Mouse (Mus musculus): ENCODE measurements around the gene Pigk. TPM values are rescaled to one million over a fixed set of nuclear protein-coding genes. Genes with fewer than 3 reads are reported as not detected.

Pigk gene
- polyA plus RNA-seq, 1 experiment from 2014 or later: 41.0 TPM

DNA sequence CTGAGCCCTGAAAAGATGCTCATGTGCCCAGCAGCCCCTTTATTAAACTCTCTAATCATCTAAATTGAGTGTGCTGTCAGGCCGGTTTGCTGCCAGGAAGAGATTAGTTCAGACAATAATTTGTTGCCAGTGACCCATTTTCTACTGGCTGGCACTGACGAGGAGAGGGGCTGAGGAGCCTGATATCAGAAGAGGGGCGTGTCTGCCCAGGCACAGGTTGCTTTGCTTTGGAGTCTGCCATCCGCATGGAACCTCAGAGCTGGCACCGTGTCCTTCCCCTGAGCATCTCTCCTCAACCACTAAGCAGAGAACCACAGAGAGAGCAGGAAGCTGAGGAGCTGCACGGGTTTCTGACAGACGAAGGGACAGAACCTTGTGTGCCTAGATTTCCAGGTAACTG, 174.2 kb downstream of the Pigk start:
- no peaks in the 10 kb centered on the region for H3K4me1 ChIP-seq

GRCm38 (mm10) chr3:152894935-152895334, 181.0 kb downstream of the Pigk start:
- Histone ChIP-seq H3K9me3 (no peaks in the 10 kb centered on the region), H3K27ac (no peak overlapping the region), H3K9ac (no peak overlapping the region), H3K4me2 (no peak overlapping the region), H3K36me3 (no peaks in the 10 kb centered on the region), H3K4me1 (no peaks in the 10 kb centered on the region), H3K27me3 (replicated peaks) (no peaks in the 10 kb centered on the region), H3K4me3 (replicated peaks) (no peak overlapping the region)
- ATAC-seq (ENCODE audit: insufficient read depth, low FRiP score, low read depth): no peak
- WGBS: 38% methylated on average over 4 of the region's 4 CpGs

More for the DNA sequence above, 174.2 kb downstream of the Pigk start:
- H3K27ac ChIP-seq: no peak overlapping the region
- 69% methylated on average over 7 of the region's 7 CpGs for WGBS
- no peaks in the 10 kb centered on the region for H3K36me3 ChIP-seq
- ATAC-seq (ENCODE audit: insufficient read depth, low FRiP score, low read depth): no peak
- no peak overlapping the region for H3K4me3 ChIP-seq (replicated peaks)
- no peaks in the 10 kb centered on the region for H3K27me3 ChIP-seq (replicated peaks)
- H3K9ac ChIP-seq: no peak overlapping the region
- no peaks in the 10 kb centered on the region for H3K9me3 ChIP-seq
- H3K4me2 ChIP-seq: no peak overlapping the region

GRCm38 (mm10) chr3:152896111-152896510, 182.2 kb downstream of the Pigk start:
- no peaks in the 10 kb centered on the region for H3K9me3 ChIP-seq
- no peak overlapping the region for H3K27ac ChIP-seq
- H3K4me2 ChIP-seq: no peak overlapping the region
- ATAC-seq (ENCODE audit: insufficient read depth, low FRiP score, low read depth): no peak
- no peak overlapping the region for H3K4me3 ChIP-seq (replicated peaks)
- no peaks in the 10 kb centered on the region for H3K4me1 ChIP-seq
- no peaks in the 10 kb centered on the region for H3K36me3 ChIP-seq
- H3K27me3 ChIP-seq (replicated peaks): no peaks in the 10 kb centered on the region
- WGBS: 71% methylated on average over 3 of the region's 3 CpGs
- H3K9ac ChIP-seq: no peak overlapping the region

GRCm38 (mm10) chr3:152897196-152897595, 183.3 kb downstream of the Pigk start:
- no peaks in the 10 kb centered on the region for H3K36me3 ChIP-seq
- H3K9ac ChIP-seq: no peak overlapping the region
- ATAC-seq (ENCODE audit: insufficient read depth, low FRiP score, low read depth): no peak
- no peak overlapping the region for H3K27ac ChIP-seq
- WGBS: 80% methylated on average over 5 of the region's 5 CpGs
- no peaks in the 10 kb centered on the region for H3K4me1 ChIP-seq
- no peaks in the 10 kb centered on the region for H3K9me3 ChIP-seq
- H3K4me2 ChIP-seq: no peak overlapping the region
- H3K4me3 ChIP-seq (replicated peaks): no peak overlapping the region
- H3K27me3 ChIP-seq (replicated peaks): no peaks in the 10 kb centered on the region

DNA sequence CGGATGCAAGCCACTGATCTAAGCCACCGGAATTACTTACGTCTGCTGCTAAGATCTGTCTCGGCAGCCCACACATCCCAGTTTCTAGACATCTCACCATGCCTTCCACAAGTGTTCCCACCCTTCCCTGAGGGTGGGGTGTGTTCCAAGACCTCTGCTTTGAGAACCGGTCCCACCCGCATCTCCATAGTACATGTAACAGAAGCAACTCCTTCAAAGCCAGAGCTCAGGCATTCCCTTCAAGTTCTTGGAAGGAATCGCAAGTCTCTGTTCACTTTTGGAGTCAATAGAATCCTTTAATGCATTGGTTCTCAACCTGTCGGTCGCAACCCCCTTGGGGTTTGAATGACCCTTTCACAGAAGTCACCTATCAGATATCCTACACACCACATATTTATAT, 185.0 kb downstream of the Pigk start:
- WGBS: 90% methylated on average over 9 of the region's 9 CpGs
- H3K36me3 ChIP-seq: no peaks in the 10 kb centered on the region
- no peaks in the 10 kb centered on the region for H3K4me1 ChIP-seq
- H3K4me2 ChIP-seq: no peak overlapping the region
- H3K27ac ChIP-seq: no peak overlapping the region
- no peak overlapping the region for H3K4me3 ChIP-seq (replicated peaks)
- H3K9ac ChIP-seq: no peak overlapping the region
- H3K27me3 ChIP-seq (replicated peaks): no peaks in the 10 kb centered on the region
- H3K9me3 ChIP-seq: no peaks in the 10 kb centered on the region
- ATAC-seq (ENCODE audit: insufficient read depth, low FRiP score, low read depth): no peak

- Histone ChIP-seq H3K27ac (no peak overlapping the region), H3K27me3 (replicated peaks) (no peaks in the 10 kb centered on the region), H3K9me3 (no peaks in the 10 kb centered on the region), H3K4me1 (no peaks in the 10 kb centered on the region), H3K36me3 (no peaks in the 10 kb centered on the region), H3K9ac (no peak overlapping the region), H3K4me2 (no peak overlapping the region), H3K4me3 (replicated peaks) (no peak overlapping the region)
- ATAC-seq (ENCODE audit: insufficient read depth, low FRiP score, low read depth): no peak
- WGBS: 87% methylated on average over 10 of the region's 10 CpGs
These were observed 191.1 kb downstream of the Pigk start for GRCm38 (mm10) chr3:152905026-152905425.

DNA sequence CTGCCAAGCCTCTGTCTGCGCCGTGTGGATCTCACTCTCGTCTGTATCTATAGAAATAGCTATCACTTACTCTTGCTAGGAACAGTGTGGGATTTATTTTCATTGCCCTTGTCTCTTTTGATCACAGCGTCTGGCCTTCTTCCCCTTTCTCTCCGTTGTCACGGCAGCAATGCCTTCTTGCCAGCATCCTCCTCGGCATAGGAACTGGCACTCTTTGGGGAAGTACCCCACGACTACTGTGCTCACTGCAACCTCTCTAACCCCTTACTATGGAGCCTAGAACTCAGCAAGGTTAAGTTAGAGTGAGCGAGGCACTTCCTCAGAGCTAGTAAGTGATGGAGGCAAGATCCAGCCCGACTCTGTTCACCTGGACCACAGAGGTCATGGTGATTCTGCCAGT, 191.9 kb downstream of the Pigk start:
- Histone ChIP-seq H3K9ac (no peak overlapping the region), H3K27ac (no peak overlapping the region), H3K27me3 (replicated peaks) (no peaks in the 10 kb centered on the region), H3K4me2 (no peak overlapping the region), H3K9me3 (no peaks in the 10 kb centered on the region), H3K36me3 (no peaks in the 10 kb centered on the region), H3K4me3 (replicated peaks) (no peak overlapping the region), H3K4me1 (no peaks in the 10 kb centered on the region)
- no peak for ATAC-seq (ENCODE audit: insufficient read depth, low FRiP score, low read depth)
- WGBS: 66% methylated on average over 10 of the region's 10 CpGs

DNA sequence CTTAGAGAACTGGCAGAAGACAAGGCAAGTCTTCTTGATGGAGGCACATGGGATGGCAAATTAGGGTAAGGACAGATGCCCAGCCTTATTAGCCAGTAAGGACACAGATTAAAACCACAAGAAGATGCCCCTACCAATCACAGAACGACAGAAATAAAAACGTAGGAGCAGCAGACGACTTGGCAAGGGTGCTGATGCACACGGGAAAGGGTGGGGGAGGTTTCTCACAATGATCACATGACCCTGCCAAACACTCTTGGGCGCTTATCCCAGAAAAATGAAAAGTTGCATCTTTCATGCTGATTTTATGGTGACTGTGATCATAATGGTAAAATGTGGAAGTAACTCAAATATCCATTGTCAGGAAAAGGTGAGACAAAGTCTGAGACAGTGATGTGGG, 193.2 kb downstream of the Pigk start:
- no peak for ATAC-seq (ENCODE audit: insufficient read depth, low FRiP score, low read depth)
- Histone ChIP-seq H3K9me3 (no peaks in the 10 kb centered on the region), H3K27me3 (replicated peaks) (no peaks in the 10 kb centered on the region), H3K9ac (no peak overlapping the region), H3K27ac (no peak overlapping the region), H3K4me3 (replicated peaks) (no peak overlapping the region), H3K4me1 (no peaks in the 10 kb centered on the region), H3K36me3 (no peaks in the 10 kb centered on the region), H3K4me2 (no peak overlapping the region)
- WGBS: 68% methylated on average over 5 of the region's 5 CpGs

DNA sequence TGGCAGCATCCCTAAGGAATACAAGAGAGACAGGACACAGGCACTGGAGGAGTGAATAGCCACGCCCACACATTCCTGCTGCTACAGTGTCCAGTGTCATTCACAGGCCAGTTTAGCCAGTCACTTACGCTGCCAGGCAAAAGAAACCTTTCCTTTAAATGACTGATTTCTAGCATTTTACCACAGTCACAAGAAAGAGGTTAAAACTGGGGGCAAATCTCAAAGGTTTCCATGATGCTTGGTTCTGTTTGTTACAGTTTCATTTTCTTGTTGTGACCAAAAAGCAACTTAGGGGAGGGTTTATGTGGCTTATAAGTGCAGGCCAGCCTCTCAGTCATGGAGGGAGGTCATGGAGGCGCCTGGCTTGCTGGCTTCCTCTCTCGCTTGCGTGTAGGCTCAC, 193.8 kb downstream of the Pigk start:
- H3K4me3 ChIP-seq (replicated peaks): no peak overlapping the region
- H3K9me3 ChIP-seq: no peaks in the 10 kb centered on the region
- H3K27me3 ChIP-seq (replicated peaks): no peaks in the 10 kb centered on the region
- H3K4me2 ChIP-seq: no peak overlapping the region
- H3K9ac ChIP-seq: no peak overlapping the region
- H3K27ac ChIP-seq: no peak overlapping the region
- H3K4me1 ChIP-seq: no peaks in the 10 kb centered on the region
- H3K36me3 ChIP-seq: no peaks in the 10 kb centered on the region
- no peak for ATAC-seq (ENCODE audit: insufficient read depth, low FRiP score, low read depth)
- WGBS: 78% methylated on average over 5 of the region's 5 CpGs

DNA sequence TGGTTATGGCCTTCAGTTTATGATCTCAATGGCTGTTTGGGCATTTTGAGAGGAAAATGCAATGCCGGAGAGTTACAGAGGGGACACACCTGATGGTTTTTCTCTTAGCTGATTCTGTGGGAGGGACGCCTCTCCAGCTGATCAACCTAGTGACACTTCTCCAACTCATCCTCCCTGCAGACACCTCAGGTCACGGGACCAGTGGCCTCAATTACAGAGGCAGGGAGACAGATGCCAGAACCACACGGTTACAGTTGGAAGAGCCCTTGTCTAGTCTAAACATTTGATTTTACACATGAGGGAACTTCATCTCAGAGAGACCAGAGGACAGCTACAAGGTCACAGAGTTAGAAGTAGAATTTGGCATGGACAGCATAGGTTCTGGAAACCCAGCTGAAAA, 197.7 kb downstream of the Pigk start:
- Histone ChIP-seq H3K4me2 (no peak overlapping the region), H3K9me3 (no peaks in the 10 kb centered on the region), H3K4me1 (no peaks in the 10 kb centered on the region), H3K9ac (no peak overlapping the region), H3K27me3 (replicated peaks) (no peaks in the 10 kb centered on the region), H3K27ac (no peak overlapping the region), H3K4me3 (replicated peaks) (no peak overlapping the region), H3K36me3 (no peaks in the 10 kb centered on the region)
- no peak for ATAC-seq (ENCODE audit: insufficient read depth, low FRiP score, low read depth)
- 78% methylated on average over 4 of the region's 4 CpGs for WGBS

GRCm38 (mm10) chr3:152912216-152913101, 198.6 kb downstream of the Pigk start:
- Histone ChIP-seq H3K27me3 (replicated peaks) (no peaks in the 10 kb centered on the region), H3K4me3 (replicated peaks) (no peak overlapping the region), H3K9ac (no peak overlapping the region), H3K27ac (no peak overlapping the region), H3K9me3 (no peaks in the 10 kb centered on the region), H3K4me2 (no peak overlapping the region), H3K4me1 (no peaks in the 10 kb centered on the region), H3K36me3 (no peaks in the 10 kb centered on the region)
- 0 out of 2 replicates have a peak, but pooled peaks have one; percentile 27 for ATAC-seq (ENCODE audit: insufficient read depth, low FRiP score, low read depth)
- 75% methylated on average over 23 of the region's 23 CpGs for WGBS

- no peak overlapping the region for H3K9ac ChIP-seq
- no peaks in the 10 kb centered on the region for H3K4me1 ChIP-seq
- no peaks in the 10 kb centered on the region for H3K9me3 ChIP-seq
- H3K4me2 ChIP-seq: no peak overlapping the region
- WGBS: 83% methylated on average over 10 of the region's 10 CpGs
- ATAC-seq (ENCODE audit: insufficient read depth, low FRiP score, low read depth): no peak
- no peaks in the 10 kb centered on the region for H3K27me3 ChIP-seq (replicated peaks)
- H3K36me3 ChIP-seq: no peaks in the 10 kb centered on the region
- no peak overlapping the region for H3K4me3 ChIP-seq (replicated peaks)
- no peak overlapping the region for H3K27ac ChIP-seq
These were observed 199.2 kb downstream of the Pigk start for GRCm38 (mm10) chr3:152913150-152913549.

Data from stomach, embryonic 15.5 days (tissue).